Mouse (Mus musculus): ENCODE data around the gene Gm17606. TPM values are rescaled to one million over a fixed set of nuclear protein-coding genes. Genes with fewer than 3 reads are reported as not detected.
"Not testable (repeated sequence)": the region's sequence is repeated elsewhere in the genome, so short reads cannot be mapped to it uniquely, and the experiment has no call there.

Gene Gm17606
- total RNA-seq (2021): not detected in 2 replicates
- long read RNA-seq, experiment 1: 0 reads
- long read RNA-seq, experiment 2: 0 reads

DNA sequence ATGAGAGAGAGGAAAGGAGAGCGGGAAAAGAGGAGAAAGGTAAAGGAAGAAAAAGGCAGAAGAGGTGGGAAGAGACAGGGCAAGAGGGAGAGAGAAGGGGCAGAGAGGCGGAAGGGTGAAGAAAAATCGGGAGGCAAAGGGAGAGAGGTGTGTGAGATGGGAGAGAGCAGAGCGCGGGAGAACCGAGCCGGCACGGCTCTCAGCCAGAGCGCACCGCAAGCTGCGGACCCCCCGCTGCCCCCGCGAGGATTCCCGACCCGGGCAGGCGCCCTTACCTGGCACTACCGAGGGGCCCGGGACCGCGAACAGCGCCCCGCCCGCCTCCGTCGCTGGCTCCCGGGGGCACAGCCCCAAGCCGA lies at the start of gene Gm17606:
TSS of gene Gm17606 (plus strand) at position 7 of the 359 bp plus-strand sequence.
- DNase-seq: no peak

DNA sequence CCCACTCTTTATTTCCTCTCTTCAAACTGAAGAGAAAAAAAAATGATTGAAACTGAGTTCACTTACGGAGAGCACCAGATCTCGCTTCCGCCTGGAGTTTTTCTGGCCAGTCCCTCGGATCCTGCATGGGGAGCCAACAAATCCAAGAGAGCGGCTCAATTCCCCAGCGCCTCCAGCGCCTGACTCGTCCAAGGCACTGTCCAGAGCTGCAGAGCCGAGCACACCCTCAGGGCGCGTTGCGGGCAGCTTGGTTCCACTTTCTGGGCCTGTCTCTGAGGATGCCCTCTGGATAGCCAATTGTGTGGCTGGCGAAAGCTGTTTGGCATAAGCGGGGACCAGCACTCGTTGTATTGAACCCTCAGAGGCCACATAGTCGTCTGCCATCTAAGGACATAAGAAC lies 49.7 kb upstream of the Gm17606 start:
- no peak for DNase-seq

DNA sequence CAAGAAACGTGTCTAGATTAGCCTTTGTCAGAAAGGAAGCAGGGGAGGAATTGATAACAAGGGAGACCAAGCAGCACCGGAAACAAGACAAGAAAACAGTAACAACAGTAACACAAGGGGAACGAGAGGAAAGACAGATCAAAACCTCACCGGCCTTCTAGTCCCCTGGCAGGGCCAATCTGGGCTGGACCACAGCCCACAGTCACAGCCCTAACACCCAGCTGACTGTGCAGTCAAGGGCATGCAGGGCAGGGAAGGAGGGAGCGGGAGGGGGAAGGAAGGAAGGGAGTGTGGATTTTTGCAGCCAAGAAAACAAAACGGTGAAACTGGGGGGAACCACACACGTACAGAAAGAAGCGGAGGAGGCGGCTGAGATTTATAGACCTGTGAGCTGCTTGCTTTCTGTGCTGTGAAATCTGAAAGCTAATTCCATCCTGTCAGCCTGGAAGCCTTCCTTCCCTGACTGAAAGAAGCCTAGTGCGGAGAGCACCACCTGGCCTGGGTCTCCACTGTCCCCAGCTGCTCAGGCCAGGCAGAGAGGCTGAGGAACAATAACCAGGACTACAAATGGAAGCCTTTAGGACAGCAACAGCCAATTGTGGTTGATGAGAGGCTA lies 48.3 kb upstream of the Gm17606 start:
- peak; percentile 85 for DNase-seq

DNA sequence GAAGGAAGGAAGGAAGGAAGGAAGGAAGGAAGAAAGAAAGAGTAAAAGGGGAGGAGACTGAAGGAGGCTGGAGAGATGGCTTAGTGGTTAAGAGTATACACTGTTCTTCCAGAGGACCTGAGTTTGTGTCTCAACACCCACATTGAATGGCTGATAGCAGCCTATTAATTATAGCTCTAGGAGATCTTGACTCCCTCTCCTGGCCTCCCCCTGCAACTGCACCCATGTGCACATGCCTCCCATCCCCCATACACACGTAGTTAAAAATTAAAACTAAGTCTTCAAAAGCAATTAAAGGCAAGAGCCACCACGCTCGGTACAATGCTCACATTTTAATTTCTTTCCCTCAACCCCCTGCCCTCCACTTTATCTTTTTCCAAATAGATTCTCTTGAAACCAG lies 46.7 kb upstream of the Gm17606 start:
- DNase-seq: no peak

DNA sequence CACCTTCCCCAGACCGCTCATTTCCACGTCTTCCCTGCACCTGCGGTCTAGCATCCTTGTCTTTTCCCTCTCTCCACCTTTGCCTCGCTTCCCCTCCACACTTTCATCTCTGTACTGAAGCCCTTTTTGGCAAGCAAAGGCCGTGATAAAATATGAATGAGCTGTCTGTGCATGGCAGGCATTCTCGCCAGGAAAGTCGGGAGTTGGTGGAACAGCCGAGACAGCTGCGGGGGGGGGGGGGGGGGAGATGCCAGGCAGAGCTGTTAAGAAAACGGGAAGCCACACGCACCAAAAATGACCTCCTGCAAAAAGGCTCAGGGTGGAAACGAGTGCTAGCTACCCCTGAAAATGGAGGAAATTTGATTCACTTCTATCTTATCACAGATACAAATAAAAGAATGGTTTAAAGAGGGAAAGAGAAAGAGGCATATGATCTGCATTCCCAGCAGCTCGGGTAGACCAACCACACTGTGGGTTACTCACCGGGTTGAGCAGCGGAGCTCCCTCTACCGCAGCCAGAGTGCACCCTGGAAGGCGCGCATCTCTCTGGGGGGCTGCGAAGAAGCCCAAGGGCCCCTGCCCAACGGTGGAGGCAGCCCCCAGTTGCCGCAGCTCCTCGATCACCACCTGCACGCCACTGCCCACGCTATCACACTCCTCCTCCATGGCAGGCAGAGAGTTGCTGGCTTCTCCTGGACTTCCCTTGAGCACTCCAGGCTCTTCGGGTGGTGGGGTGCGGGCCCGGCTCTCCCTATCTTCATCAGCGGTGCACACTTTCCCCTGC lies 45.9 kb upstream of the Gm17606 start:
- no peak for DNase-seq

DNA sequence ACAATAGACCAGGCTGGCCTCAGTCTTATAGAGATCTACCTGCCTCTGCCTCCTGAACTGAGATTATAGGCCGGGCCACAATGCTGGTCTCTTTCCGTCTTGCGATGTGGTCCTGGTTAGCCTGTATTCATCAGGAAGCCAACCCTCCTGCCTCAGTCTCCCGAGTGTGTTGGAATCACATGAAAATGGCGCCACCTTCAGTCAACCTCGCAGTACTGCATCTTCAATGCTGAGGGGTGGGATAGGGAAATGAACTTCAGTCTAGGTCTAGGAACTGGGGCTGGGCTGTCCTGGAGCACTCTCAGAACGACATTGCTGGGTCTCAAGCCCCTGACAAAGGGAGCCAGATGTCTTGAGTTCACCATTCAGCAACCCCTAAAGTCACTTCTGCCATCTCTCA lies 43.7 kb upstream of the Gm17606 start:
- DNase-seq: no peak

DNA sequence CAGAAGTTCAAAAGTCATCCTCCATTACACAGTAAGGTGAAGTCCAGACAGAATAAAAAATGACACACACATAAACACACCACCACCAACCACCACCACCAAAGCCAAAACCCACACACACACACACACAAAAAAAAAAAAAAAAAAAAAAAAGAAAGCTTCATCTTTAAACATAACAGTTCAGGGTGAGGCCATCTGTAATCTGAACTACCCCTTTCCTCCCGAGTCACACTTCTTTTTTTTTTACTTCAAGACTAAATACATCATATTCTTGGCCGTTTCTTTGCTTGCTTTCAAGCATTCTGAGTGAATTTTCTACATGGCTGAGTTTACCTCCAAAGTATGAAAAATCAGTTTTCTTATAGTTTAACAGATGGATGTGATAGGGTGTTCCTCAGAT lies 39.2 kb upstream of the Gm17606 start:
- DNase-seq: no peak

DNA sequence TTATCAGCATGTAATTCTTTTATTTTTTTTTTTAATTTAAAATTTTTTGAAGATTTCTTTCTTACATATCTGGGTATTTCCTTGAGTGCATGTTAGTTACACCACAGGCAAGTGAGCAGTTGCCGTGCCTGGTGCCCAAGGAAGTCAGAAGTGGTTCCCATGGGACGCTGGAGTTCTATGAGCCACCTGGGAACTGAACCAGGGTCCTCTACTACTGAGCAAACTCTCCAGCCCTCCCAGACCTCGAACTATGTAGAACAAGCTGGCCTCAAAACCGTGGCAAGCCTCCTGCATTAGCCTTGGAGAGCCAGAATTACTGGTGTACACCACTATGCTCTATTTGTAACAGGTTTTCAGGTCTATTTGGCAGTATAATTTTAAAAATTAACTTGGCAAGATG lies 38.1 kb upstream of the Gm17606 start:
- no peak for DNase-seq

DNA sequence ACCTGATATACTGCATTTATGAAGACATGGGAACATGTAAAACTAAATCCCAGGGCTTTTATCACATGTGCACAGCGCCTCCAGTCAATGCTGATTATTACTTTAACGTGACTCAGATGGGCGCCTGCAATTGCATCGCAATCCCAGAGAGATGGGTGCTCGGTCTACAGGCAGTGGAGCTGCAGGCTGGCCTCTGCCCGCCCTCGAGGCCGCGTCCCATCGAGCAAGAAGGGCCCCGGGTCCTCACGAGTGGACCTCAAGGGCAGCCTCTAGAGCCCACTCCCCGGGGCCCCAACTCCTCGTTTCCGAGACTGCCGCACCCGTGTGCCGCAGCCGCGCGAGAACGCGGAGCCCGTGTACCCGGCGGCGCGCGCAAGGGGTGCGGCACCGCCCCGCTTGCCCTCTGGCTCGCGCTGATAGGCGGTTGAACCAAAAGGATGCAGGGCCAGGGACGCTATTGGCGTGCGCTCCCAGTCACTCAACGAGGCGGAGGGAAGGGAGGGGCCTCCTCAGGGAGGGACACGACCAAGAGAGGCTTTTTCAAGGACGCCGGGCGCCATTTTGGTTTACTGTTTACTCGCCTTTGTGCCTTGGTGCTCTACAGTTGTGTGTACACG lies 37.6 kb upstream of the Gm17606 start:
- peak; percentile 98 for DNase-seq

DNA sequence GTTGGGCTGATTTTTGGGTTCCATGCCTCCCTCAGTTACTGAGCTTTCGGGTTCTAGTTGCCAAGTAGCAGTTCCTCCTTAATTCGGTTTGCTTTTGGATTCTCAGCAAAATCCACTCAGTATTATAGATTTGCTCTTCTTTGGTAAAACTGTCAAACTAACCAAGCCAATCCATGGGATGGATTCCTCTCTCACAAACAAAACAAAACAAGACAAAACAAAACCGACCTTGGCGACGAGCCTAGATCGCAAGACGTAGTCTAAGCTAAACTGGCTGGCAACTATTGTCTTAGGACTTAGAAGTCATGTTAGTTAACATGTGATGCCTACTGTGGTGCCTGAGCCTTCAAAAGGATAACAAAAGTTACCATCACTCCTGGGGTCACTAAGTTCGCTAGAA lies 37.1 kb upstream of the Gm17606 start:
- DNase-seq: no peak

DNA sequence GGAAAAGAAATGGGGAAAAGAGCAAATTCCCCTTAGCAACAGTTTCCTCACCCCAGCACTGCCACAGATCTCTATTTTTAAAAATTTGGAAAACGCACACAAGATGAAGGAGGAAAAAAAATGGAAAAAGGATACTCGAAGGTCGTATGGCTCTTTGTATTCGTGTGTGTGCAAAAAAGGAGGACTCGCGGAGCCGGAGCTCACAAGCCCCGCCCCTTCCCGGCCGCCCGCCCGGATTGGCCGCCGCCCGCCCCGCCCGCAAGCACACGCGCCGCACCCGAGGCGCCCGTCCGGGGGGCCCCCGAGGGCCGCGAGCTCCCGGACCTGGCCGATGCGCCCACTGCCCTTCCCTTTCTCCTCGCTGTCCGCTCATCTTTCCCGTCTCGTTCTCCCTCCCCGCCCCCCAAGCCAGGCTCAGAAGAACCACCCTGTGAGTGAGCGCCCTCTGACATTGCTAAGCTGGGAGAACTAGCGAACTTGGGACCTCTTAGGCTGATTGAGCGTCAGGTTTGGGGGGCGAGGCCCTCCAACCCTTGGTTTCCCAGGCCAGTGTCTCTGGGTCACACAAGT lies 34.9 kb upstream of the Gm17606 start, which contains the start of gene 4931414P19Rik:
TSS of gene 4931414P19Rik (minus strand) at position 242 of the 570 bp plus-strand sequence.
- peak; percentile 92 for DNase-seq

DNA sequence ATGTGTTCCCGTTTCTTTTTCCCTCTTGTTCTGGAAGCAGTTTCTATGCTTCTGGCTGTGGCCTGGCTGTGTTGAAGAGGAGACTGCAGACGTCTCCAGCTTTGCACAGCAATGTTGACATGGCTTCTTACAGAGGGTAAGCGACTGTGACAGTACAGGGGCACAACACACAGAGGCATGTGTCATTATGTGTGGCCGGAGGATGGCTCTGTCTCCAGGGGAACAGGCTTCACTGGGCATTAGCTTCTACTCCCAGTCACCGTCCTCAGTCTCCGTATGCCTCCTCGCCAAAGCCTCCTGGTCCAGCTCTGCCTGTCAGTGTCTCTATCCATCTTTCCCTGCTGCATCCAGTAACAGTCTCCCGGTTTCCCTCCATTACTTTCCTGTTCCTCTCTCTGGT lies 33.5 kb upstream of the Gm17606 start:
- no peak for DNase-seq

DNA sequence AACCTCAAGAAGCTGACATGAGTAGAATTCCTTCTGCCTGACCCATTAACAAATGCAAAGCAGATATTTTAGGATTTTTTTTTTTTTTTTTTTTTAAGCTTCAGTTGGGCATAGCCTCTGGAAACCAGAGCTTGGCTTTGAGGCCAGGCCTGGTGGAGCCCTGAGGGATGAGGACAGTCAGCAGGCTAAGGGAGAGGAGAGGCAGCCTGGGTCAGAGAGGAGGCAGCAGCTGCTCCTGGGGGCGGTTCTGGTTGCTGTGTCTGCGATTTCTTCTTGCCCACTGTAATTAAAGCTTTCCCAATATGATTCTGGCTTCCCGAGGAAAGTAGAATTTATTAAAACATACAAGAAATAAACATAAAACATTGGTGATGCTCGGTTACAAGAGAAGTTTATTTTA lies 31.5 kb upstream of the Gm17606 start:
- DNase-seq: no peak

DNA sequence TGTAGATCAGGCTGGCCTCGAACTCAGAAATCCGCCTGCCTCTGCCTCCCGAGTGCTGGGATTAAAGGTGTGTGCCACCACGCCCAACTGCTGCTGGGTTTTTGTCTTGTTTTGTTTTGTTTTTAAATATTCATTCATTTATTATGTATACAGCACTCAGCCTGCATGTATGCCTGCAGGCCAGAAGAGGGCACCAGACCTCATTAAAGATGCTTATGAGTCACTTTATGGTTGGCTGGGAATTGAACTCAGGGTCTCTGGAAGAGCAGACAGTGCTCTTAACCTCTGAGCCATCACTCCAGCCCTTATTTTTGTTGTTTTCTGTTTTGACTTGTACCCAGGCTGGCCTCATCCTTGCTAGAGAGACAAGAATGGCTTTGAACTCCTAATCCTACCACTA lies 30.8 kb upstream of the Gm17606 start:
- DNase-seq: peak; percentile 62

DNA sequence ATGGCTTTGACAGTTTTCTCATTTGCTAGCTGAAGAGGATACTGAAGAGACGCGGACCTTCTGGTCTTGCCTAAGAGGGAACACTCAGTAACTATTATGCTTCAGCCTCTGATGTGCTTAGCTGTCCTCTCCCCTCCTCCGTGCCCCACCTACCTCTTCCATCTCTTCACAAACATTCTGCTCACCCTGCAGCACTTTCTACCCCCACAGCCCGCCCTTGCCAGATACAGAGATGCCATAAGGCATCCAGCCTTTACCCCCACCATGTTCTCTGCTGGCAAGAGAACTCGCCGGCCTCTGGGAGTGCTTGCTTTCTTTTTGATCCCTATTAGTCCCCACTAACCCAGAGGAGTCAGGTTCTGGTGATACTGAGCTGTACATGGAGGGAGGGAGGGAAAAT lies 30.1 kb upstream of the Gm17606 start:
- no peak for DNase-seq

DNA sequence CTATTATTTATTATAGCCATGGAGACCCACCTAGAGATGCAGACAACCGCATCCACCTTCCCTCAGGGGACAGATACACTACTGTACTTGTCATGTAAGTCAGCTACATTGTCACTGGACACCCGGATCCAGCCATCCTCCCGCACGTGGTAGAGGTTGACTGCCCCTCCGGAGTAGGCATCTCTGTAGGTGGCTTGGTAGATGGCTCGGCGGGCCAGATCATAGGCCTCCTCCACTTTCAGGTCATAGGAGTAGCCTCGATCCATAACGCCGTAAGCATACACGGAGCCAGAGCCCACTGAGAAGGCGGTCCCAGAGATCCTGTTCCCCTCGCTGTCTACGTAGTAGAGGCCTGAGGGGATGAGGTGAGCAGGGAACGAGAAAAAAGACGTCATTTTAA lies 26.6 kb upstream of the Gm17606 start:
- DNase-seq: not testable (repeated sequence)

DNA sequence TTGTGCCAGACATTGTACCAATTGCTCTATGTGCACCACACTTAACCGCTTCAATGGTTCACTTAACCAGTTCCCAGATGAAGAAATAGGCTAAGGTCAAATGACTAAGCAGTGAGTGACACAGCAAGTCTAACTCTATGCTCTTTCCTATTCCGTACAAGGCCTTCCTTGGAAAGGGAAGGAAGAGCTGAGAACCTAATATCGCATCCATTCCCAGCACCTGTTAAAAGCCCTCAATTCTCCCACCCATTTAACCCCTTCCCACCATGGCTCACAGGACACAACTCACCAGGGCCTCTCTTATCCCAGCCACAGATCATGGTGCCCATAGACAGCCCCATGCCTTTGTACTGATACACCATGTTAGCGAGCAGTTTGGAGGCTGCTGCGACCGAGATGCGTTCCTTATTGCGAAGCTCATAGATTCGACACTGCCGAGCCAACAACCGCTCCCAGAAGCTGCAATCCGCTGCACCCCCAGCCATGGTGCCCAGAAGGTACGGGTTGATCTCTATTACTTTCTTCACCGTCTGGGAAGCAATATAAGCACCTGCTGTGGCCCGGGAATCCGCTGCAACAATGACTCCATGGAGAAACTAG lies 24.4 kb upstream of the Gm17606 start:
- DNase-seq: no peak

DNA sequence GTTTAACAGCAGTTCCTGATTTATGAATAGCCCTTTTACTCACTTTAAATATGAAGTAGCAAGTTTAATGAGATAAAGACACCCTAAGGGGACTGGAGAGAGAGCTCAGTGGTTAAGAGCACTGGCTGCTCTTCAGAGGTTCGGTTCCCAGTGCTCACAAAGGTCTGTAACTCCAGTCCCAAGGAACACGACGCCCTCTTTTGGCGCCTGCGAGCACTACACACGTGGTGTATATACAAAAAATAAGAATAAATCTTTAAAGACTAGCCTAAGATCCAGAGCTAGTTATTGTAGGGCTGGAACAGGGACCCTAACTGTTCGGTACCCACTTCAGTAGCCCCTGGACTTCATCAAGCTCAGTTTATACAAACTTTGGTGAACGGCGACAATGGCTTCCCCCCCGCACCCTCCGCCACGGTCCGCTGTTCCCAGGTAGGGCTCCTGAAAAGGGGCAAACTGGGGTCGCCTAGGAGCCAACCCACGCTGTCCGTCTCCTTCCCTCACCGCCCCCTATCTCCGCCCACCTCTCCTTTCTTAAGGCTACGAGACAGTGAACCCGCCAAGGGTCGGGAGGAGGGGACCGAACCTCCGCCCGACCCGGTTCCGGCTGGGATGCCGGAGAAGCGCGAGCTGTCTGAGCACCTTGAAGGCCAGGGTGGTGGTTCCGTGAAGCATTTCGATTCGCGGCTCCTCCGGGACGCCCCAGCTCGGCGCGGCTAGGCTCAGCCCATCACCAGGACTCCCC lies 23.4 kb upstream of the Gm17606 start:
- DNase-seq: no peak

DNA sequence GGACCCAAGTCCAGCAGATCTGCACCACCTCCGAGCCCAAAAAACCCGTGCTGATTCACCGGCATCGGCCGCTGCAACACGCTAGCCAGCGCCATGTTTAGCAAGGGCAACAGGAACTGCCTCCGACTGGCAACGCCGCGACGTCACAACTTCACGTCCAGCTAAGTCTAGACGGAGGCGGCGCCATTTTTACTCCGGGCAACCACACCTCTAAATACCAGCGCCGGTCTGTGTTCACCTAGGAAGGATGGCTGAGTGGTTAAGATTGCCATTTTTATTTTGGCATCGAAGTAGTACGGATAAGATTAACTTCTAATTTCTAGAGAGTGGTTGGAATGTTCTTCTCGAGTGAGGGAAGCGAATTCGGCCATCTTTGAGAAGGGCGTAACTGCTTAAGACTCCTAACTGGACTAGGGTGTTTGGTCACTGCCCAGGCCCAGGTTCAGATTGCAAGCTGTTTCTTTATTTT lies 22.8 kb upstream of the Gm17606 start, which contains the start of gene Psmb5:
TSS of gene Psmb5 (minus strand) at position 126 of the 469 bp plus-strand sequence.
- DNase-seq: peak; percentile 91

DNA sequence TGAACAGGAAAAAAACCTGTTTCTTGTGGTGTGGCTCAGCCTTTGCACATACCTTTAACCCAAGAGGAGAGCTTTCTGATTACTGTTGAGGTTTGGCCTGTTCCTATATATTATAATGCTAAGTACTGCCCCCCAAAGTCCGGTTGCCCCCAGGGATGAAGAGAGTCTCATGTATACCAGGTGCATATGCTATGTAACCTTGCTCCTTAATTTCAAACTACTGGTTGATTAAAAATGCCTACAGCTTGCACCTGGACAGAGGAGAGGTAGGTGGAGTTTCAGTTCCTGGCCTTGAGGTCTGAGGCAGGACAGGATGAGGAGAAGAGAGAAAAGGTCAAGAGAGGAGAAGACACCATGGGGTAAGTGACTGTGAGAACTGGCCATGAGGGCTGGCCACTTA lies 19.6 kb upstream of the Gm17606 start, which contains the start of gene Psmb11:
TSS of gene Psmb11 (plus strand) at position 301 of the 400 bp plus-strand sequence.
- no peak for DNase-seq

DNA sequence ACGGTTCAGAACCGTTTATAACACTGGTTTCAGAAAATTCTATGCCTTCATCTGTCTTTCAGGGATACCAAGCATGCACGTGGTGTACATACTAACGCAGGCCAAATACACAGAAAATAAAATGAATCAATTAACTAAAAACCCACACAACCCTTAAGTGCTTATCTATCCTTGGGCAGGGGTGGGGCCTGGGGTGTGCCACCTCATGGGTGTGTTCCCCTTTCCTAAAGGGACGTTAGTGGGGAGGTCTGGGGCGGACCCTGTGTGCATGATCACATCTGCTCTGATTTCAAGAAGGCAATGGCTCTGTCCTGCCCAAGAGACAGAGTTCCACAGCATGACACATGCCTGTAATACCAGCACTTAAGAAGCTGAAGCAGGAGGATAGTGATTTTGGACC lies 17.4 kb upstream of the Gm17606 start:
- no peak for DNase-seq

DNA sequence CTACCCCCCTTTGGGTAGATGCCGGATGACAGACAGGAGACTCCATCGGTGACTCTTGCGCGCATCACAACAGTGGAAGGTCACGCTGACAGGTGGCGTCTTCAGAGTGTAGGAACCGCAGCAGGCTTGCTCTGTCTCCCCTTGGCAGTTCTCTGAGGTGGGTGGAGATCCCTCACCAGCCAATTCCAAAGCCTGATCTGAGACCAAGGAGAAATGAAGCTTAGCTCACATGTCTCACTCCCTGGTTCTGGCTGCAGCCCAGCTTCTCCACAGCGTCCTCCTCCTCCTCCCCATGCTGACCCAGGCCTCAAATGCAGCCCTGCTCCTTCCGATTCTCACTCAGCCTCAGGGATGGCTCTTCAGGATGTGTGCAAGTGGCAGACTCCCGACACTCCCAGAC lies 15.8 kb upstream of the Gm17606 start:
- DNase-seq: no peak
